Mouse (Mus musculus) adrenal gland, postnatal 10 days (tissue): ENCODE data around the gene Ovol3. TPM values are rescaled to one million over a fixed set of nuclear protein-coding genes. Genes with fewer than 3 reads are reported as not detected.
"Not testable (repeated sequence)": the region's sequence is repeated elsewhere in the genome, so short reads cannot be mapped to it uniquely, and the experiment has no call there.

ENCODE experiments used
- DNase-seq: peaks from one replicate; pipeline ENCODE4 v3.0.0; 2021; ENCODE audit warnings: mixed read lengths
- total RNA-seq, 2 experiments: library from RNA; stranded (reverse); gene quantifications; 2 replicates each; pipeline ENCODE4 v1.2.3; 2021

The Ovol3 gene
- total RNA-seq, 2 experiments from 2014 or later: not detected

DNA sequence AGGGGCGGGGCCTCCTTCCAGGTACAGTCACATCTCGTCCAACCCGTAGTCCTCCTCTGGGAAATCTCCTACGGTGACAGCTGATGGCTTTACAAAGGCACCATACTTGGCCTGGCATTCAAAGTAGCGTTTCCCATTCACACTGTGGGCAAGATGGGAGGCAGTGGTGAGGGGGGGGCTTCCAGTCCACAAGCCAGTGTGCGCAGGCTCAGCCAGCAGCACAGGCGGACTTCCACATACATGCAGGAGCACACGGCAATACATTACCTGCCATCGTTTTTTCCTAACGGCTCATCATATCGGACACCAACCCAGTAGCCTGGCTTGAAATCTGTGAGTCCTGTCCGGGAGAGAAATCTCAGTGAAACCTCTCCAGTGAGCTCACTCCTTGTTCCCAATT lies 11.3 kb downstream of the Ovol3 start:
- no peak for DNase-seq

DNA sequence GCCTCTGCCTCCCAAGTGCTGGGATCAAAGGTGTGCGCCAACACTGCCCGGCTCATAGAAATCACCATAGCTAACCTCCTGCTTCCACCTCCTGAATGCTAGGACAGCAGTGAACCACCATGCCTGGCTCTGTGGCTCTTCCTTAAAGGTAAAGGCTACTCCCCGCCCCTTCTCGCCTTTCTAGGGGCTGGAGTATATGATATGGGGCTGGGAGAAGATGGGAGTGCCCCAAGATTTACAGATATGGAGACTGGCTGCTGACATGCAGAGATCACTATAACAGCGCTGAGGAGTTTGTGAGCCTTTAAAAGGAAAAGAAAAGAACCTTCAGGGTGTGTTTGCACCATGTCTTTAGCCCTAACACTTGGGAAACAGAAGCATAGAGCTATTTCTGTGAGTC lies 13.3 kb downstream of the Ovol3 start:
- no peak for DNase-seq

GRCm38 (mm10) chr7:30221433-30221832 lies 14.1 kb downstream of the Ovol3 start:
- peak; percentile 36 for DNase-seq

GRCm38 (mm10) chr7:30220008-30220356 lies 15.5 kb downstream of the Ovol3 start:
- DNase-seq: no peak

GRCm38 (mm10) chr7:30219293-30220007 lies 16.1 kb downstream of the Ovol3 start:
- peak; percentile 78 for DNase-seq

- DNase-seq: no peak
These were observed 18.2 kb downstream of the Ovol3 start for GRCm38 (mm10) chr7:30217277-30217676.

GRCm38 (mm10) chr7:30216723-30217151 lies 18.8 kb downstream of the Ovol3 start:
- DNase-seq: peak; percentile 87

GRCm38 (mm10) chr7:30215875-30216274 lies 19.6 kb downstream of the Ovol3 start:
- DNase-seq: no peak

DNA sequence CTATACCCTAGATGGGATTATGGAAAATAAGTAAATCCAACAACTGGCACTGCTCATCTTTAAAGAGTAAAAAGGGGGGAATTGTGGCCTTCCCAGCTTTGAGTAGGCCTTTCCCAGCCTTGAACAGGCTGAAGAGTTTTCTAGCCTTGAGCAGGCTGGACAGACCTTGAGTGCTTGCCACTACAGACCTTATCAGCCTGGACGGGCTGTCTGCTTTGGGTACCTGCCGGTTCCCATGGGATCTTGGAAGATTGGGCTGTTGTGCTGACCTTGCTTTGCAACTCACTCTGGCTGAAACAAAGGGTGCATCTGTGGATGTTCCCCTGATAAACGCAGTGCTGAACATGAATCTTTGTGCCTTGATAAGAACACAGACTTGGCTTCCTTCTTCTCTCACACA lies 21.6 kb downstream of the Ovol3 start:
- DNase-seq: peak; percentile 40

GRCm38 (mm10) chr7:30211025-30211424 lies 24.5 kb downstream of the Ovol3 start:
- DNase-seq: no peak

- not testable (repeated sequence) for DNase-seq
These were observed 29.2 kb downstream of the Ovol3 start for GRCm38 (mm10) chr7:30206364-30206763.

DNA sequence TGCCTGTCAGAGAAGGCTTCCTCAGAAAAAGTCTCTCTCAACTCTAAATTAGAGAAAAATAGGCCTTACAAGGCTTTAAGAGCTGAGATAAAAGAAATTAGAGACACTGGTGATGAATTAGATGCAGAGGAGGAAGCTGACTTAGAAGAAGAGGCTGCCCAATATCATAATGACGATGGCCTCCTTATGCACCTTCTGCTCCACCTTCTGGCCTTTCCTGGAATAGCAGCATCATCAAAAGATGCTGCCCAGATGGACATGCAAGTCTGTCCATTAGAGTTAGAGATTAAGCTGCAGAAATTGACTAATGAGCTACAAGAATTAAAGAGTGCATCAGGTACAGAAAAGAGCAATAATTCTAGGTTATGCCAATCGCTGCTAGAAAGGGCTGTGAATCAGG lies 30.1 kb downstream of the Ovol3 start:
- peak; percentile 82 for DNase-seq

DNA sequence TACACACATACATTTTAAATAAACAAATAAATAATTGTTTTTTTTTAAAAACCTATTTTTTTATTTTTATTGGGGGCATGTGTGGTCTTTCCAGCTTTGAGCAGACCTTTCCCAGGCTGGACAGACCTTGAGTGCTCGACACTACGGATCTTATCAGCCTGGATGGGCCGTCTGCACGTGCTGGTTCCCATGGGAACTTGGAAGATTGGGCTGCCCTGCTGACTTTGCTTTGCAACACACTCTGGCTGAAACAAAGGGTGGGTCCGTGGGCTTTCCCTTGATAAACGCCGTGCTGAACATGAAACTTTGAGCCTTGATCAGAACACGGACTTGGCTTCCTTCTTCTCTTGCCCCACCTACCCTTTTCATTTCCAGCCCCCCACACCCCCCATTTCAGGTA lies 31.1 kb downstream of the Ovol3 start:
- peak; percentile 63 for DNase-seq

GRCm38 (mm10) chr7:30202895-30203690 lies 32.4 kb downstream of the Ovol3 start:
- DNase-seq: peak; percentile 77

DNA sequence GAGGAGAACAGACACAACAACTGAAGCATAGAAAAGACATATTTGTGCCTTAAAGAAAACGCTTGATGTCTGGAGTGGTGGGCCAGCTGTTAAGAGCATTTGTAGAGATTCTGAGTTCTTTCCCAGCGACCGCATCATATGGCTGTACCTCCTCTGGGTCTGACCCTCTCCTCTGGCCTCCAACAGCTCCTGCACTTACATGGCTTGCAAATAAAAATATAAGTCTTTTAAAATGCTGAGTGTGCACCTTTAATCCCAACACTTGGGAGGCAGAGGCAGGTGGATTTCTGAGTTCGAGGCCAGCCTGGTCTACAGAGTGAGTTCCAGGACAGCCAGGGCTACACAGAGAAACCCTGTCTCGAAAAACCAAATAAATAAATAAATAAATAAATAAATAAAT lies 34.9 kb downstream of the Ovol3 start:
- DNase-seq: not testable (repeated sequence)

GRCm38 (mm10) chr7:30200200-30200599 lies 35.3 kb downstream of the Ovol3 start:
- DNase-seq: no peak

- no peak for DNase-seq
These were observed 35.9 kb downstream of the Ovol3 start for GRCm38 (mm10) chr7:30199498-30200139.

GRCm38 (mm10) chr7:30198481-30198971 lies 37.0 kb downstream of the Ovol3 start, which contains the start of gene Capns1:
Gene Capns1, minus strand, starts transcription at chr7:30198811.
- DNase-seq: peak; percentile 76

DNA sequence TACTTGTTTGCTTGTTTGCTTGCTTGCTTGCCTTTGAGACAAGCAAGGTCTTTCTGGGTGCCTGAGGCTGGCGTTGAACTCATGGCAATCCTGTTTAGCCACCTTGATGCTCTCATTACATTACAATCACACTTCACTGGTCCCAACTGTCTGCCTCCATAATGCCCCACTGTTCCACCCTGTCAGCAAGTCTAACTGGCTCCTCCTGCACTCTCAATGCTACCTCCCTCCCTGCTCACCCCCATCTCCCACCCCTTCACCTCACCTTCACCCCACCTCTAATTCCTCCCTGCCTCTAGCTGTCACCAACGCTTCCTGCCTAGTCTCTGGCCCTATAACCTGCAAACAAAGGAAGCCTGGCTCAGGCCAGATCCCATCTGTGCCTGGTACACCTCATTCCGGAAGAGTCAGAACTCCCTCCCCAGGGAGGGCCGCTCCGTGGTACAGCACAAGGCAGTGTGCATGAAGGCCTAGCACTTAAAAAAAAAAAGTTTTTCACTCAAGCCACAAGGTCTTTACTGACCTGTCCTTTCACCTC lies 37.9 kb downstream of the Ovol3 start:
- DNase-seq: no peak

DNA sequence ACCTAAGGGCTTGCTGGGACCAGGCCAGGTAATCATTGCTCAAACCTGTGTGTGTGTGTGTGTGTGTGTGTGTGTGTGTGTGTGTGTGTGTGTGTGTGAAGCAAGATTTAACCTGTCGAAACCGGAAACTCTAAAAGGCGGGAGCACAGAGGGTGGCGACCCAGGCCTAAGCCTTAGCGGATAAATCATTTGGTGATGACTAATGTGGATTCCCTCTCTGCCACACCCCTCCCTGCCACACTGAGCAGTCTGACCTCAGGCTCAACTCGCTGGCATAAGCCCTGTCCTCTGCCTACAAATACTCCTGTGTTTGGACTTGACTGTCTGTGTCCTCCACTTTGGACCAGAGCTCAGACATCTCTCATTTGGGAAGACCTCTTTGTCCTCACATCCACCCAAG lies 39.4 kb downstream of the Ovol3 start:
- DNase-seq: peak; percentile 54

DNA sequence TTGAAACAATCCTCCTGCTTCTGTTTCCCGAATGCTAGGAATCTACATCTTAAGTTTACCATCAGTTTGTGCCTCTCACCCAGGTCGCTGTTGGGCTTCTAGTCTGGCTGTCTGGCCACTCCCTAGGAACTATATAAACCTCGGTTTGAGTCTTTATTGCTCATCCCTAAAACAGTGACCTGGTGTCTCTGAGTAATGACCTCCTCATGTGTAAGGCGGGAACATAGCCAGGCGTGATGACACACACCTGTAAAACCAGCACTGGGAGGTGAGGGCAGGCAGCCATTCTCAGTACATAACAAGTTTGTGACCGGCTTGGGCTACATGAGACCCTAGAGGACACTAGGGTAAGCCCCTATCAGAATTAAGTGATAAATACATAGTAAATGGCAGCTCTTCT lies 40.1 kb downstream of the Ovol3 start:
- no peak for DNase-seq

GRCm38 (mm10) chr7:30194884-30195283 lies 40.6 kb downstream of the Ovol3 start:
- DNase-seq: peak; percentile 98
